8 mouse cellular contexts compared by ENCODE assay signal in genomic region chr19:7135525-7135924, GRCm38 (mm10). TPM values are rescaled to one million over a fixed set of nuclear protein-coding genes. Genes with fewer than 3 reads are reported as not detected.
DNase-seq lines count a peak whose midpoint lies in the region; ATAC-seq and TF ChIP-seq lines count a peak whose summit lies in the region.

No protein-coding gene starts in this region.

- 0 out of 2 replicates have a peak overlapping the region, but pooled peaks have one; percentile 8 for H3K4me2 ChIP-seq in heart, embryonic 12.5 days
- peak overlapping the region; percentile 11; the same call in 1 of the 2 replicates for H3K4me2 ChIP-seq in kidney, postnatal 0 days (ENCODE audit: low read length)

- no peaks in the 10 kb centered on the region for H3K9me3 ChIP-seq in heart, embryonic 12.5 days (replicated peaks)
- no peaks in the 10 kb centered on the region for H3K9me3 ChIP-seq in kidney, postnatal 0 days (replicated peaks; ENCODE audit: low read length)

- H3K27me3 ChIP-seq in Patski = no peaks in the 10 kb centered on the region
- H3K27me3 ChIP-seq in heart, embryonic 12.5 days (replicated peaks) = peaks cover 37% of the 10 kb centered on the region
- peaks cover 9% of the 10 kb centered on the region; the same call in 1 of the 2 replicates for H3K27me3 ChIP-seq in kidney, postnatal 0 days (ENCODE audit: insufficient read depth, low read length)

- POLR2A ChIA-PET in Patski (lab: Charles Lee) = interaction anchor here (1.2 to 2.0 kb wide), 4 partner anchors 24 to 69 kb away, joined by 3 to 6 read pairs (median 4); no protein-coding TSS in a partner anchor

- peak overlapping the region; percentile 83 for H3K27ac ChIP-seq in heart, embryonic 12.5 days (ENCODE audit: poor library complexity, severe bottlenecking)
- peak overlapping the region; percentile 86 for H3K27ac ChIP-seq in kidney, postnatal 0 days

- DNase-seq in Patski (ENCODE audit: low read depth, low spot score) = peak; percentile 66
- DNase-seq in cerebellum, postnatal 10 days = peak; percentile 54 to 61
- peak; percentile 94 for DNase-seq in kidney, postnatal 0 days (ENCODE audit: low spot score)
- DNase-seq in neural tube, embryonic 10.5 days (ENCODE audit: extremely low spot score, low spot score) = peak; percentile 56
- DNase-seq in adrenal gland, adult 8-10 months = no peak
- DNase-seq in T-cell, adult 2 months (ENCODE audit: low spot score) = no peak
- DNase-seq in left cerebral cortex, adult 8-10 months (ENCODE audit: low spot score in 2 of 2) = no peak

- H3K36me3 ChIP-seq in heart, embryonic 12.5 days = no peaks in the 10 kb centered on the region
- H3K36me3 ChIP-seq in kidney, postnatal 0 days (ENCODE audit: insufficient read depth, low read length) = no peaks in the 10 kb centered on the region

- WGBS in heart, embryonic 12.5 days = 7% methylated on average over 9 of the region's 9 CpGs
- WGBS in kidney, postnatal 0 days = 12% methylated on average over 9 of the region's 9 CpGs

- no peak overlapping the region for H3K4me3 ChIP-seq in heart, embryonic 12.5 days
- no peak overlapping the region for H3K4me3 ChIP-seq in kidney, postnatal 0 days (replicated peaks; ENCODE audit: low read depth, low read length)

- no peak for TF ChIP-seq CTCF in Patski (IDR thresholded peaks at IDR 0.05)
- no peak for TF ChIP-seq CTCF in kidney, postnatal 0 days (IDR thresholded peaks at IDR 0.05; ENCODE audit: low read depth)

- peak; percentile 41 for ATAC-seq in Patski
- ATAC-seq in heart, embryonic 12.5 days (ENCODE audit: insufficient number of reproducible peaks, low FRiP score) = 0 out of 2 replicates have a peak, but pooled peaks have one; percentile 8
- ATAC-seq in kidney, postnatal 0 days (replicated peaks; ENCODE audit: low FRiP score, low read depth) = peak; percentile 81

- CTCF ChIA-PET in Patski (lab: Charles Lee) = interaction anchor here (1.0 kb wide), 1 partner anchor 57 kb away, joined by 3 read pairs; no protein-coding TSS in a partner anchor

- H3K9ac ChIP-seq in heart, embryonic 12.5 days = no peak overlapping the region; the same call in 1 of the 2 replicates
- no peak overlapping the region for H3K9ac ChIP-seq in kidney, postnatal 0 days (ENCODE audit: low read depth, low read length)

- in situ Hi-C loops in Patski (cut with MboI; ENCODE audit: low pct_unique_long_range_greater_than_20kb) = no loop called here

- peaks cover 58% of the 10 kb centered on the region for H3K4me1 ChIP-seq in heart, embryonic 12.5 days (replicated peaks)
- peaks cover 36% of the 10 kb centered on the region for H3K4me1 ChIP-seq in kidney, postnatal 0 days (replicated peaks; ENCODE audit: insufficient read depth, low read length)

RNA-seq across cellular contexts. Expression of gene Flrt1, which starts 30.0 kb away (rescaled TPM):
- 12.6 TPM for polyA plus RNA-seq in Patski (2021)
- polyA plus RNA-seq in heart, embryonic 12.5 days (2016; fragmentation: Nextera tagmentation; extraction: Ambion mirVana) = 0.81 and 0.87 TPM in 2 replicates
- 4.8 and 5.1 TPM in 2 replicates for polyA plus RNA-seq in kidney, postnatal 0 days (2015; fragmentation: Nextera tagmentation; extraction: Ambion mirVana)
- total RNA-seq in adrenal gland, adult 8-10 months (2022) = 10 to 100 TPM in 2 of 4 experiments, 1 to 10 TPM in 2; 2.9 to 27.5 (median 14.8) TPM
- 10 to 100 TPM; 35.6 to 42.2 (median 39.1) TPM for total RNA-seq in left cerebral cortex, adult 8-10 months (2022)

Comparison
In these comparisons a context has a peak if more than half of its experiments do, and no peak if none do; other contexts are left out.
1. ATAC-seq: peak in every context shown above with its lines; median percentile 81 in kidney, postnatal 0 days; 41 in Patski; 8 in heart, embryonic 12.5 days.
2. DNase-seq: peak in Patski (single experiment), cerebellum, postnatal 10 days (2 of 2), kidney, postnatal 0 days (single experiment) and neural tube, embryonic 10.5 days (single experiment); none in adrenal gland, adult 8-10 months (single experiment), T-cell, adult 2 months (single experiment) and left cerebral cortex, adult 8-10 months (0 of 2).